Mouse (Mus musculus): ENCODE results near the gene Arhgap15.

DNA sequence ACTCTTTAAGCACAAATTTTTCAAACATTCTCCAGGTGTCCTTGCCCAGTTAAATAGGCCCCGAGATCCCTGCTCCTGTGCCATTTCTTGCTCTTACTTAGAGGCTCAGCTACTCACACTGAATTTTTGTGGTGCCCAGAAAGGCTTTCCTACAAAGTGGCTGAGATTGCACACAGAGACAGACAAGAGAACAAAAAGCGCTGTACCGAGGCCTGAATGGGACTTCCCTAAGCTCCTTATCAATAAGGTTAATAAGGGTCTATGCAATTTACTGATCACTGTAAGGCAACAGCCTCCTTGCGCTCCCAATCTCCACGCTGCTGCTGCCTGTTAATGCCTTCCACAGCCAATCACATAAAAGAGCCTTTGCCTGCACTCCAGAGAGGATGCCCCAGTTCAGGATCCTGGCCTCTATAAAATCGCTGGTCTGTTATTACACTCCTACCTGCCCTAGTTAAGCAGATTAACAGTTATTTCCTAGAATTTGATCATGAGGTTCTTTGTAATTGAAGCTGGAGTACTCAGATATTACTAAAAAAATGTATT lies 646.4 kb downstream of the Arhgap15 start:
- TF ChIP-seq POLR2A (IDR thresholded peaks at IDR 0.05; ENCODE audit: extremely low read depth, insufficient read depth, low read length) (no peak), CTCF (IDR thresholded peaks at IDR 0.05; ENCODE audit: low read depth, low read length) (no peak)
